Mouse (Mus musculus) midbrain, embryonic 14.5 days (tissue): ENCODE measurements around the gene Plac1. TPM values are rescaled to one million over a fixed set of nuclear protein-coding genes. Genes with fewer than 3 reads are reported as not detected.

Source experiments
- ATAC-seq: fragments of 200-750 bp; cut with Nextera tagmentation; 2 replicates; pipeline ENCODE4 v1.8.0; 2017; ENCODE audit warnings: moderate number of reproducible peaks, moderate library complexity; ENCODE audit not compliant: low FRiP score, low TSS enrichment
- DNase-seq: peaks from one replicate; pipeline ENCODE4 v3.0.0-alpha.2; 2015
- H3K27ac ChIP-seq: fragments of 300-500 bp; sonication (generic); replicated peaks from 2 replicates; pipeline ENCODE4 v1.5.1; 2014; ENCODE audit warnings: mild to moderate bottlenecking, low read depth, low read length, moderate library complexity
- H3K27me3 ChIP-seq: fragments of 300-500 bp; sonication (generic); 2 replicates; pipeline ENCODE4 v1.6.1; 2014; ENCODE audit warnings: low read length, control low read depth, mixed read lengths; ENCODE audit not compliant: control insufficient read depth, insufficient read depth
- H3K36me3 ChIP-seq: fragments of 300-500 bp; sonication (generic); 2 replicates; pipeline ENCODE4 v1.6.1; 2014; ENCODE audit warnings: low read length, control low read depth; ENCODE audit not compliant: control insufficient read depth, insufficient read depth
- H3K4me1 ChIP-seq: fragments of 300-500 bp; sonication (generic); 2 replicates; pipeline ENCODE4 v1.6.1; 2014; ENCODE audit warnings: mild to moderate bottlenecking, antibody characterized with exemption, low read length, control low read depth; ENCODE audit not compliant: control insufficient read depth, insufficient read depth
- H3K4me2 ChIP-seq: fragments of 300-500 bp; sonication (generic); 2 replicates; pipeline ENCODE4 v1.6.1; 2014; ENCODE audit warnings: mild to moderate bottlenecking, low read length, moderate library complexity
- H3K4me3 ChIP-seq: fragments of 300-500 bp; sonication (generic); replicated peaks from 2 replicates; pipeline ENCODE4 v1.5.1; 2014; ENCODE audit warnings: low read depth, low read length
- H3K9ac ChIP-seq: fragments of 300-500 bp; sonication (generic); replicated peaks from 2 replicates; pipeline ENCODE4 v1.6.1; 2014; ENCODE audit warnings: mild to moderate bottlenecking, low read length, moderate library complexity
- H3K9me3 ChIP-seq: fragments of 300-500 bp; sonication (generic); 2 replicates; pipeline ENCODE4 v1.6.1; 2016; ENCODE audit warnings: low read length, control low read depth, mixed read lengths; ENCODE audit not compliant: control insufficient read depth
- WGBS: fragments of 180-500 bp; shearing (Covaris S2); extraction: QIAGEN DNeasy Blood & Tissue Kit; methylation state at CpG from one replicate; pipeline ENCODE4 v1.1.7; 2014; 5-methylcytosine and 5-hydroxymethylcytosine counted together
- polyA plus RNA-seq: library from polyadenylated mRNA; unstranded; fragments of >200 nt; fragmentation: Nextera tagmentation; extraction: Ambion mirVana; gene quantifications from 2 replicates; pipeline ENCODE4 v1.2.1, GENCODE M21; 2014

The Plac1 gene
- polyA plus RNA-seq, 1 experiment from 2014 or later = 0.57 TPM

DNA sequence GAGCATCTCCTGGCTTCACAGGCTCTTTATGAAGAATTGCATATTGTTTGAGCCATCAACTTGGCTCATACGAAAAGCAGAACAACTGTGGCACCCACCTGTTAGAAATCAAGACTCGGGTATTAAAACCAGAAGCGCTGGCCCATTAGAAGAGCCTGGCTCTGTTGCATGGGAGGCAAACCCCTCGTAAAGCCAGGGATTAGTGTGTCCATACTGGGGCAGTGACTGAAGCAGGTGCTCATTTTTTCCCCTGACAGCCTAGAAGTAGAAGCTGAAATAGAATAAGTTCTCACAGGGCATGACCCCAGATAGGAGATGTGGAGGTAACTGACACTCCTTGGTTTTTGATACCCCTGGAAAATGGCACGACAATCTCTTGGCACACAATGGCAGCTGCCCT is 154.4 kb downstream of the Plac1 start:
- Histone ChIP-seq H3K4me2 (no peak overlapping the region), H3K4me1 (no peaks in the 10 kb centered on the region), H3K9ac (no peak overlapping the region), H3K9me3 (no peaks in the 10 kb centered on the region), H3K36me3 (no peaks in the 10 kb centered on the region), H3K4me3 (no peak overlapping the region), H3K27me3 (no peaks in the 10 kb centered on the region), H3K27ac (no peak overlapping the region)
- DNase-seq = no peak
- no peak for ATAC-seq
- WGBS = 83% methylated on average over 5 of the region's 5 CpGs

DNA sequence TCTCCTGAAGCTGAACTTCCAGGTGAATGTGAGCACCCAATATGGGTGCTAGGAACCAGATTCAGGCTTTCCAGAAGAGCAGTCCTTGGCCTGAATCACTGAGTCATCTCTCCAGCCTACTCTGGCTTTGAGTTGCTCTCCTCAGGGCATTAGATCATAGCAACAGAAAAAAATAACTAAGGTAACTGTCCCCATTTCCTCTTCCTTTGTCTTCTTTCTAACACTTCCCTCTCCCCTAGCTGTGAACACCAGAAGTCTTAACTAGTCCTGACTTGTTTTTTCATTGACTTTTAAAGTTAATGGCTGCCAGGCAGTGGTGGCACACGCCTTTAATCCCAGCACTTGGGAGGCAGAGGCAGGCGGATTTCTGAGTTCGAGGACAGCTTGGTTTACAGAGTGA is 175.5 kb downstream of the Plac1 start:
- WGBS = 81% methylated on average over 3 of the region's 3 CpGs
- Histone ChIP-seq H3K9ac (no peak overlapping the region), H3K4me2 (no peak overlapping the region), H3K36me3 (no peaks in the 10 kb centered on the region), H3K27ac (no peak overlapping the region), H3K9me3 (no peaks in the 10 kb centered on the region), H3K27me3 (no peaks in the 10 kb centered on the region), H3K4me3 (no peak overlapping the region), H3K4me1 (no peaks in the 10 kb centered on the region)
- DNase-seq (no peak), ATAC-seq (no peak)

DNA sequence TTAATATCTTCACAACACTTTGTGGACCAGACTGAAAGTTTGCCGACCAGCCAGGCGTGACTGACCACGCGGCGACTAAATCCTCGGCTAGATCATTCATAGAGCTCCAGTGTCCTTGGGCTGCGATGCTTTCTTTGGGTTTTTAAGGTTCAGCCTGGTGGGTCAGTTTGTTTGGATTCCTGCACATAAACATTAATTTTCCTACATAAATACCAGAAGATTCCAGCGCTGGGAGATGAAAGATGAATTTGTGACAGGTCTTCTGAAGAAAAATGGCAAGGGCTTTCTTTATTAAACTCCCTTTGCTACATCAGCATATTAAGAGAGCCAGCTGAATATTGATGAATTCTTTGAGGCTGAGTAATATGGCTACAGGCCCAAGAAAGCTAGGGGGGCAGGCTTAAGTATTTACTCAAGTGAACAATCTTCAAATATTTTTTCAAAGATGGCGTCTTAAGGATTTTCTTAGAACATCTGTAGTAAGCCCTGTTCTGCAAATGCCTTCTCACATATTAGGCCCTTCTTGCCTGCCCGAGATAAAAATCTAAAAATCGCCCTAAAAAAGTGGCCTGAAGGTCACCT is 180.4 kb downstream of the Plac1 start:
- Histone ChIP-seq H3K36me3 (no peaks in the 10 kb centered on the region), H3K4me1 (no peaks in the 10 kb centered on the region), H3K9me3 (no peaks in the 10 kb centered on the region), H3K27me3 (no peaks in the 10 kb centered on the region), H3K27ac (no peak overlapping the region), H3K4me3 (no peak overlapping the region), H3K9ac (no peak overlapping the region), H3K4me2 (peak overlapping the region; percentile 47; the same call in 1 of the 2 replicates)
- DNase-seq (peak; percentile 6), ATAC-seq (no peak)
- 24% methylated on average over 11 of the region's 11 CpGs for WGBS

DNA sequence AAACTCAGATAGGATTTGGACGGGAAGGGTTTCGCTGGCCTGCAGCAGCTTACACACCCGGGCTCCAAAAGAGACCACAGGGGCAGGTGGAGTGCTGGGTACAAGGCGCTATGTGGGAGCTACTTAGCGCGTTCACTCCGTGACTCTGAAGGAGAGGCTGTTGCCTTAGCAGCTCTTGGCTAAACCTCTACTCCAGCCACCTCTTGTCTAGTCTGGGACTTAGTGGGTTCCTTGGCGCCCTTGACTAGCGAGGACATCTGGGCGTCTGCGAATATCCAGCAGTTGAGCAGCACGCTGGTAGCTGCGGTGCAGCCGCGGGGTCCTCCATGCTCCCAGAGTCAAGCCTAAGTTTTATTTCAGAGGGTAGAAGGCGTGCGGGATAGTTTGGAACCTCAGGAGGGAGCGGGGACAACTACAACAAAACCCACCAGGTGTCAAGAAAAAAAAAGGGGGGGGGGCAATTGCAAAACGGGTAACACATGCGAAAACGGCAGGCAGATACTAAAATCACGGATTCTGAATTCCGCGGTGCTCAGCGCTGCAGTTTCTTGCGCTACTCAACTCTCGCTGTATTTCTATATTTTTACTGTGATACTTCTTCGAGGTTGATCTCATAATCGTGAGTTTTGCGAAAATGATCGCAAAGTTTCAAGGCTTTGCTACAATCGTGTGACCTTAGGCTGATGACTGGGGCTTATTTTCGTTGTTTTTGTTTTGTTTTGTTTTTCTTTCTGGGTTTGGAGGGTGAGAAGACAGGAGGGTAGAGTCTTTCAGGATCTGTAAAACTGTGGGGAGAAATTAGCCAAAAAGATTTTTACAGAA is 181.2 kb downstream of the Plac1 start:
- Histone ChIP-seq H3K4me2 (peak overlapping the region; percentile 47), H3K4me1 (no peaks in the 10 kb centered on the region), H3K27me3 (no peaks in the 10 kb centered on the region), H3K9me3 (no peaks in the 10 kb centered on the region), H3K36me3 (no peaks in the 10 kb centered on the region), H3K9ac (no peak overlapping the region), H3K4me3 (peak overlapping the region; percentile 16), H3K27ac (no peak overlapping the region)
- DNase-seq = peak; percentile 37
- no peak for ATAC-seq
- WGBS = 21% methylated on average over 33 of the region's 33 CpGs

DNA sequence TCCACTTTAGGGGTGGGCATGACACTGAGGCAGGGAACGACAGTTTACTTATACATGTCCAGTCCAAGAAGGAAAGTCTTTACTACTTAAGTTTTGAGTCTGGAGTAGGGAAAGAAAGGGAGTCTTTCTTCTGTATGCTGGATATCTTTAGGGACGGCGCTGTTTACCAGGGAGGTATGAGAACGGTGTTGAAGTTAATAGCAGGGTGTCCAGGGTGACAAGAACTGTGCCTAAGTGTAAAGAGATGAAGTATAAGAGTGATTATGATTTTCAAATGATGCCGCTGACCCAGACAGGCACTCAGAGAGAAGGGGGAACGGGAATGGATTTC is 182.2 kb downstream of the Plac1 start:
- H3K36me3 ChIP-seq = no peaks in the 10 kb centered on the region
- WGBS = 22% methylated on average over 6 of the region's 6 CpGs
- H3K4me3 ChIP-seq = no peak overlapping the region
- no peak overlapping the region for H3K9ac ChIP-seq
- H3K4me1 ChIP-seq = no peaks in the 10 kb centered on the region
- DNase-seq (no peak), ATAC-seq (no peak)
- no peaks in the 10 kb centered on the region for H3K27me3 ChIP-seq
- H3K9me3 ChIP-seq = no peaks in the 10 kb centered on the region
- H3K4me2 ChIP-seq = peak overlapping the region; percentile 64
- H3K27ac ChIP-seq = no peak overlapping the region

DNA sequence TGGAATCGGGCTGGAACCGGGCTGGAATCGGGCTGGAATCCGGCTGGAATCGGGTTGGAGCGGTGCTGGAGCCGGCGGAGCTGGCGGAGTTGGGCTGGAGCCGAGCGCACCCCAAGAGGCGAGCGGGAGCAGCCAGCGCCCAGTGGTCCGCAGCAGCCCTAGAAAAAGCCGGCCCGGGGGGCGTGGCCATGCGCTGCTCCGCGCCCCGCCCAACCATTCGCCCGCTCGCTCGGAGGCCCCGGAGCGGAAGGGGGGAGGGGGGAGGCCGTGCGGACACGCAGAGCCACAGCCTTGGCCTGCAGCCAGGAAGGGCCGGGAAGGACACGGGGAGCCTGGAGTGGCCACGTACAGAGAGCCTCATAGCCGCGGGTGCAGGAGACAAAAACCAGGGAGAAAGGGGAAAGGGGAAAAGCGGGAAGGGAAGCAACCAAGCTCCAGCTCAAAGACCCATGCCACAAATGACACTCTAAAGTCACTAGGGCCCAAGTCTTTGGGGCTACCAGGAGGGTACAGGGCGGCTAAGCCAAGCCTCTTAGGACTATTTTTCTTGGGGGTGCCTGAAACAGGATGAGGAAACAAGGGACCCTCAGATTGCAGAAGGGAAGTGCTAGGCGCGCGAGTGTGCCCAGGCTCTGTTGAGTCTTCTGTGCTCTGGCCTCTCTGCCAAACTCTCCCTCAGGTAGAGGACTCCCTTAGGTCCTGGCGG is 182.7 kb downstream of the Plac1 start:
- peak overlapping the region; percentile 46 for H3K9ac ChIP-seq
- ATAC-seq = peak; percentile 90
- H3K27me3 ChIP-seq = no peaks in the 10 kb centered on the region
- H3K9me3 ChIP-seq = no peaks in the 10 kb centered on the region
- 0 out of 2 replicates have a peak overlapping the region, but pooled peaks have one; percentile 37 for H3K27ac ChIP-seq
- 10% methylated on average over 40 of the region's 42 CpGs for WGBS
- H3K4me3 ChIP-seq = peak overlapping the region; percentile 46
- no peaks in the 10 kb centered on the region for H3K36me3 ChIP-seq
- DNase-seq = peak; percentile 83
- H3K4me2 ChIP-seq = peak overlapping the region; percentile 64
- no peaks in the 10 kb centered on the region for H3K4me1 ChIP-seq

DNA sequence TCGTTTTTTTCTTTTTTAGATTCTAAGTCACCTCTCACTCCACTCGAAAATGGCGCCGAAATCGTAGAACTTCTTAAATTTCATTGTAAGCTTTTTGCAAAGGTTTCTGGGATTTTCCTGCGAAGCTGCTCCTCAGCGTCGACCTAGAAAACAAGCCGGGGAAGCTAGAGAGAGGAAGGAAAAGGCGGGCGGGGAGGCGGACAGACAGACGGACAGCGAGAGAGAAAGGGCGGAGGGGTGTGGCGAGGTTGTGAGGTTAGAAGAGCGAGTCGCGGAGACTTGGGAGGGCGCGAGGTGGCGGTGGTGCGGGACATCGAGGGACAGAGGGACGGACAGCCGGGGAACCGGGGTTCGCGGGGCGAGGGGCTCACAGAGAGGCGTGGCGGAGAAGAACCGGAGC is 183.3 kb downstream of the Plac1 start:
- H3K9me3 ChIP-seq = no peaks in the 10 kb centered on the region
- H3K4me1 ChIP-seq = no peaks in the 10 kb centered on the region

DNA sequence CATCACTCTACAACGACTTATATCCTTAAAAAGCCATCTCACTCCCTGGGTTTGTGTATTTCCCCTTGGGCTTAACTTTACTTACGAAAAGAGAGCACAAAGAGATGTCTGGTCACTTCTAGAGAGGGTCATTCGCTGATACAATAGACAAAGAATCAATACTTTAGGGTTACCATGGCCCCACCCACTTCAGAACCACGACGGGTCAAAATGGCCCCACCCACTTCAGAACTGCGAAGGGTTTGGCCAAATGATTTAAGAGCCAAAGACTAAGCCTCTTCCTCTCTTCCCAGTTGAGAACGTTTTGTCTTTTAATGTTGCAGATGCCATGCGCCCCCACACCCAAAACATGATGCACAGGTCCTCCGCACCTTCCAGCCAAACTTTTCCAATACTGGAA is 184.1 kb downstream of the Plac1 start:
- 13% methylated on average over 9 of the region's 9 CpGs for WGBS
- no peaks in the 10 kb centered on the region for H3K9me3 ChIP-seq
- H3K9ac ChIP-seq = no peak overlapping the region
- DNase-seq (peak; percentile 9), ATAC-seq (no peak)
- H3K4me2 ChIP-seq = peak overlapping the region; percentile 64
- peak overlapping the region; percentile 46; the same call in 1 of the 2 replicates for H3K4me3 ChIP-seq
- H3K36me3 ChIP-seq = no peaks in the 10 kb centered on the region
- no peaks in the 10 kb centered on the region for H3K4me1 ChIP-seq
- no peaks in the 10 kb centered on the region for H3K27me3 ChIP-seq
- no peak overlapping the region for H3K27ac ChIP-seq

More for the DNA sequence above, 183.3 kb downstream of the Plac1 start:
- peak; percentile 69 for DNase-seq
- ATAC-seq = no peak; the same call in 1 of the 2 replicates
- Histone ChIP-seq H3K4me3 (peak overlapping the region; percentile 46), H3K36me3 (no peaks in the 10 kb centered on the region), H3K9ac (peak overlapping the region; percentile 46), H3K4me2 (peak overlapping the region; percentile 64), H3K27ac (0 out of 2 replicates have a peak overlapping the region, but pooled peaks have one; percentile 37), H3K27me3 (no peaks in the 10 kb centered on the region)
- WGBS = 19% methylated on average over 30 of the region's 33 CpGs
